Mouse (Mus musculus): Measurements from ENCODE around the gene Ncoa5. TPM values are rescaled to one million over a fixed set of nuclear protein-coding genes. Genes with fewer than 3 reads are reported as not detected.

Ncoa5 gene
- total RNA-seq (2023): 41.4 TPM

GRCm38 (mm10) chr2:165034131-165035057 lies at the start of gene Ncoa5:
TSS of gene Ncoa5 (minus strand) at chr2:165034867.

GRCm38 (mm10) chr2:165054888-165055852 lies 20.5 kb upstream of the Ncoa5 start, which contains the start of gene Cd40:
TSS of gene Cd40 (plus strand) at chr2:165055627.

GRCm38 (mm10) chr2:164960716-164961441 lies 73.8 kb downstream of the Ncoa5 start, which contains the start of gene Slc12a5:
TSS of gene Slc12a5 (plus strand) at chr2:164960802.

Other genes with a start within 250 kb of the Ncoa5 start
- 0.35 TPM for gene Snx21, start 249.0 kb downstream of the Ncoa5 start, total RNA-seq (2023)
- 33.9 TPM for gene Acot8, start 230.0 kb downstream of the Ncoa5 start, total RNA-seq (2023)
- 2.2 TPM for gene Zswim3, start 229.8 kb downstream of the Ncoa5 start, total RNA-seq (2023)
- gene Zswim1, start 212.2 kb downstream of the Ncoa5 start, total RNA-seq (2023): 10.8 TPM
- gene Spata25, start 206.3 kb downstream of the Ncoa5 start, total RNA-seq (2023): not detected
- gene Ctsa, start 202.0 kb downstream of the Ncoa5 start, total RNA-seq (2023): 103 TPM
- gene Neurl2, start 201.4 kb downstream of the Ncoa5 start, total RNA-seq (2023): 0.59 TPM
- 2.6 TPM for gene Pltp, start 177.2 kb downstream of the Ncoa5 start, total RNA-seq (2023)
- 144 TPM for gene Pcif1, start 155.6 kb downstream of the Ncoa5 start, total RNA-seq (2023)
- 53.7 TPM for gene Zfp335, start 123.1 kb downstream of the Ncoa5 start, total RNA-seq (2023)
- gene Mmp9, start 94.1 kb downstream of the Ncoa5 start, total RNA-seq (2023): 1.6 TPM
- gene Slc12a5, start 74.1 kb downstream of the Ncoa5 start, total RNA-seq (2023): not detected
- 10.3 TPM for gene Cd40, start 20.8 kb upstream of the Ncoa5 start, total RNA-seq (2023)
- not detected for gene 1700025C18Rik, start 55.9 kb upstream of the Ncoa5 start, total RNA-seq (2023)
- not detected for gene Cdh22, start 200.0 kb upstream of the Ncoa5 start, total RNA-seq (2023)